12 mouse cellular contexts compared by ENCODE assay signal in genomic region chr11:98455484-98455883, GRCm38 (mm10). TPM values are rescaled to one million over a fixed set of nuclear protein-coding genes. Genes with fewer than 3 reads are reported as not detected.
DNase-seq lines count a peak whose midpoint lies in the region; ATAC-seq and TF ChIP-seq lines count a peak whose summit lies in the region.
"Had no signal": no experiment of that assay in that cellular context is flagged by ENCODE, and none has a peak within 500 bp of the region (broad histone marks: within the 10 kb centered on the region; RNA-seq: fewer than 3 reads in every experiment).

No protein-coding gene starts in this region.

- no peak for ATAC-seq in liver, embryonic 14.5 days (ENCODE audit: insufficient read depth)
- no peak for ATAC-seq in liver, embryonic 12.5 days
- no peak for ATAC-seq in intestine, embryonic 15.5 days

- peaks cover 32% of the 10 kb centered on the region for H3K27me3 ChIP-seq in liver, embryonic 14.5 days (ENCODE audit: control insufficient read depth, insufficient read depth, low read length)
- H3K27me3 ChIP-seq in liver, embryonic 12.5 days (replicated peaks) = peaks cover 75% of the 10 kb centered on the region
- H3K27me3 ChIP-seq in intestine, embryonic 15.5 days (replicated peaks) = peaks cover 16% of the 10 kb centered on the region

- DNase-seq in cerebellum, adult 9-10 months = peak; percentile 17
- no peak for DNase-seq in cerebellum, postnatal 25 days
- no peak for DNase-seq in liver, embryonic 14.5 days (ENCODE audit: low read depth in 3 of 3, low spot score in 3 of 3)
- DNase-seq in CD4-positive helper T cell, adult 2 months (ENCODE audit: low read depth, low spot score) = peak; percentile 43
- DNase-seq in c-Kit-positive CD71-positive TER-119-positive erythroid progenitor cells, embryonic 14.5 days (ENCODE audit: low spot score) = peak; percentile 34
- DNase-seq in yolk sac, embryonic 10.5 days (ENCODE audit: low spot score) = no peak
- DNase-seq: cerebellum, adult 11-12 months had no signal

- peaks cover 0 to 5% of the 10 kb centered on the region in 2 experiments; a peak in 1 of 4 replicates for H3K4me1 ChIP-seq in liver, embryonic 14.5 days (replicated peaks; ENCODE audit: control insufficient read depth in 2 of 2, insufficient read depth in 2 of 2, low read length in 1 of 2)
- H3K4me1 ChIP-seq in liver, embryonic 12.5 days = peaks cover 16% of the 10 kb centered on the region
- H3K4me1 ChIP-seq in intestine, embryonic 15.5 days (replicated peaks) = peaks cover 8% of the 10 kb centered on the region; the same call in 1 of the 2 replicates

- H3K36me3 ChIP-seq in liver, embryonic 14.5 days (replicated peaks; ENCODE audit: control insufficient read depth, insufficient read depth, low read depth) = no peaks in the 10 kb centered on the region
- peaks cover 42% of the 10 kb centered on the region for H3K36me3 ChIP-seq in liver, embryonic 12.5 days
- H3K36me3 ChIP-seq in intestine, embryonic 15.5 days = peaks cover 21% of the 10 kb centered on the region
- H3K36me3 ChIP-seq: hindbrain, embryonic 12.5 days had no signal

- H3K9me3 ChIP-seq in liver, embryonic 14.5 days (ENCODE audit: control insufficient read depth, low read length) = no peaks in the 10 kb centered on the region
- H3K9me3 ChIP-seq in liver, embryonic 12.5 days (replicated peaks) = no peaks in the 10 kb centered on the region
- no peaks in the 10 kb centered on the region for H3K9me3 ChIP-seq in intestine, embryonic 15.5 days
- H3K9me3 ChIP-seq: hindbrain, embryonic 12.5 days; stomach, embryonic 15.5 days had no signal

- TF ChIP-seq EP300 in liver, embryonic 14.5 days (IDR thresholded peaks at IDR 0.05; ENCODE audit: low read depth) = no peak

- peak; percentile 57 for TF ChIP-seq CTCF in liver, embryonic 14.5 days (IDR thresholded peaks at IDR 0.05; ENCODE audit: low read depth)

- no peak overlapping the region for H3K9ac ChIP-seq in liver, embryonic 14.5 days (replicated peaks)
- H3K9ac ChIP-seq in liver, embryonic 12.5 days = no peak overlapping the region
- no peak overlapping the region for H3K9ac ChIP-seq in intestine, embryonic 15.5 days
- H3K9ac ChIP-seq: hindbrain, embryonic 12.5 days; stomach, embryonic 15.5 days had no signal

- H3K4me2 ChIP-seq in liver, embryonic 14.5 days (ENCODE audit: low read depth) = no peak overlapping the region
- no peak overlapping the region for H3K4me2 ChIP-seq in liver, embryonic 12.5 days
- H3K4me2 ChIP-seq in intestine, embryonic 15.5 days (replicated peaks) = no peak overlapping the region
- H3K4me2 ChIP-seq: heart, embryonic 11.5 days; hindbrain, embryonic 12.5 days; stomach, embryonic 15.5 days had no signal

- WGBS in liver, embryonic 14.5 days (ENCODE audit: insufficient replicate concordance) = 65% methylated on average over 4 of the region's 4 CpGs
- WGBS in liver, embryonic 12.5 days (ENCODE audit: insufficient replicate concordance) = 69% methylated on average over 4 of the region's 4 CpGs
- WGBS in intestine, embryonic 15.5 days = 80% methylated on average over 4 of the region's 4 CpGs

- no peak overlapping the region for H3K4me3 ChIP-seq in liver, embryonic 14.5 days (ENCODE audit: insufficient read depth in 1 of 2, low read depth in 2 of 2, low read length in 2 of 2)
- H3K4me3 ChIP-seq in liver, embryonic 12.5 days = no peak overlapping the region
- H3K4me3 ChIP-seq in intestine, embryonic 15.5 days (replicated peaks) = no peak overlapping the region
- H3K4me3 ChIP-seq: hindbrain, embryonic 12.5 days; stomach, embryonic 15.5 days had no signal

- no peak overlapping the region for H3K27ac ChIP-seq in liver, embryonic 14.5 days
- no peak overlapping the region for H3K27ac ChIP-seq in liver, embryonic 12.5 days
- H3K27ac ChIP-seq in intestine, embryonic 15.5 days = no peak overlapping the region
- H3K27ac ChIP-seq: hindbrain, embryonic 12.5 days; stomach, embryonic 15.5 days had no signal

RNA-seq across cellular contexts. Expression of gene Grb7, which starts 9.3 kb away (rescaled TPM):
- 15.7 and 19.2 TPM in 2 replicates for polyA plus RNA-seq in liver, embryonic 14.5 days (2012; rRNA removed)
- polyA plus RNA-seq in liver, embryonic 14.5 days (2014; fragmentation: Nextera tagmentation; extraction: Ambion mirVana) = 14.1 and 14.9 TPM in 2 replicates
- polyA plus RNA-seq in liver, embryonic 12.5 days (2016; fragmentation: Nextera tagmentation; extraction: Ambion mirVana) = 20.1 and 22.0 TPM in 2 replicates
- polyA plus RNA-seq in intestine, embryonic 15.5 days (2015; fragmentation: Nextera tagmentation; extraction: Ambion mirVana) = 71.0 and 73.7 TPM in 2 replicates

RNA-seq across cellular contexts. Expression of gene Mien1, which starts 16.7 kb away (rescaled TPM):
- polyA plus RNA-seq in liver, embryonic 14.5 days (2012; rRNA removed) = 21.6 and 31.1 TPM in 2 replicates
- polyA plus RNA-seq in liver, embryonic 14.5 days (2014; fragmentation: Nextera tagmentation; extraction: Ambion mirVana) = 58.5 and 61.5 TPM in 2 replicates
- 64.8 and 67.4 TPM in 2 replicates for polyA plus RNA-seq in liver, embryonic 12.5 days (2016; fragmentation: Nextera tagmentation; extraction: Ambion mirVana)
- polyA plus RNA-seq in intestine, embryonic 15.5 days (2015; fragmentation: Nextera tagmentation; extraction: Ambion mirVana) = 202 and 212 TPM in 2 replicates

RNA-seq across cellular contexts. Expression of gene Erbb2, which starts 43.2 kb away (rescaled TPM):
- polyA plus RNA-seq in liver, embryonic 14.5 days (2012; rRNA removed) = 1.1 and 1.2 TPM in 2 replicates
- 1.6 TPM in 2 replicates for polyA plus RNA-seq in liver, embryonic 14.5 days (2014; fragmentation: Nextera tagmentation; extraction: Ambion mirVana)
- polyA plus RNA-seq in liver, embryonic 12.5 days (2016; fragmentation: Nextera tagmentation; extraction: Ambion mirVana) = 5.5 and 5.6 TPM in 2 replicates
- 31.9 and 35.1 TPM in 2 replicates for polyA plus RNA-seq in intestine, embryonic 15.5 days (2015; fragmentation: Nextera tagmentation; extraction: Ambion mirVana)

RNA-seq across cellular contexts. Expression of gene Pgap3, which starts 55.2 kb away (rescaled TPM):
- 3.3 and 3.9 TPM in 2 replicates for polyA plus RNA-seq in liver, embryonic 14.5 days (2012; rRNA removed)
- polyA plus RNA-seq in liver, embryonic 14.5 days (2014; fragmentation: Nextera tagmentation; extraction: Ambion mirVana) = 2.7 and 3.4 TPM in 2 replicates
- polyA plus RNA-seq in liver, embryonic 12.5 days (2016; fragmentation: Nextera tagmentation; extraction: Ambion mirVana) = 3.5 and 3.8 TPM in 2 replicates
- 15.5 and 16.7 TPM in 2 replicates for polyA plus RNA-seq in intestine, embryonic 15.5 days (2015; fragmentation: Nextera tagmentation; extraction: Ambion mirVana)

Comparison
In these comparisons a context has a peak if more than half of its experiments do, and no peak if none do; other contexts are left out.
1. DNase-seq: peak in cerebellum, adult 9-10 months (single experiment), CD4-positive helper T cell, adult 2 months (single experiment) and c-Kit-positive CD71-positive TER-119-positive erythroid progenitor cells, embryonic 14.5 days (single experiment); none in cerebellum, postnatal 25 days (0 of 2), liver, embryonic 14.5 days (0 of 3) and yolk sac, embryonic 10.5 days (single experiment).